Mouse (Mus musculus) liver, postnatal 0 days (tissue): Measurements from ENCODE around the gene Padi6.

ENCODE experiments used
- CTCF ChIP-seq: sonication (generic); IDR thresholded peaks from 2 replicates; pipeline ENCODE4 v1.5.1; 2016; ENCODE audit warnings: antibody characterized with exemption, low read depth
- EP300 ChIP-seq: IDR thresholded peaks from 2 replicates; pipeline ENCODE4 v1.6.1; 2016; ENCODE audit warnings: antibody characterized with exemption, low read depth, mild to moderate bottlenecking

DNA sequence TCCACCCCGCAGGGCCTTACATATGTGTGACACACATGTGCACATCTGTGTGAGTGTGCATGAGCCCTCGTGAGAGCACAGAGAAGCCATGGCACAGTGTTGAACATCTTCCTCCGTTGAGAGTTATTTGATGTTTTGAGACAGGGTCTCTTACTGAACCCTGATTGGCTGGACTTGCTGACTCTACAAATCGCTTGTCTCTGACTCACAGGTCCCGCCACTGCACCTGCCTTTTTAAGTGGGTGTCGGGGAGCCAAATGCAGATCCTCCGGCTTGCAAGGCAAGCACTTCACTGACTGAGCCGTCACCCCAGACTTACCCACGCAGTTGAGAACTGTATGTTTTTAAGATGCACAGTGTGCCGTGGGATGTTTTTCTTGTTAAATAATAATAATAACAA is 33.4 kb upstream of the Padi6 start:
- TF ChIP-seq CTCF (no peak), EP300 (no peak)
